Mouse (Mus musculus) MN1 (cell line): ENCODE measurements around the gene Hist1h3f.
"Not testable (repeated sequence)": the region's sequence is repeated elsewhere in the genome, so short reads cannot be mapped to it uniquely, and the experiment has no call there.

Source experiments
- DNase-seq: peaks from one replicate; pipeline ENCODE4 v3.0.0-alpha.2; 2016; ENCODE audit warnings: low spot score

Gene Hist1h3f

DNA sequence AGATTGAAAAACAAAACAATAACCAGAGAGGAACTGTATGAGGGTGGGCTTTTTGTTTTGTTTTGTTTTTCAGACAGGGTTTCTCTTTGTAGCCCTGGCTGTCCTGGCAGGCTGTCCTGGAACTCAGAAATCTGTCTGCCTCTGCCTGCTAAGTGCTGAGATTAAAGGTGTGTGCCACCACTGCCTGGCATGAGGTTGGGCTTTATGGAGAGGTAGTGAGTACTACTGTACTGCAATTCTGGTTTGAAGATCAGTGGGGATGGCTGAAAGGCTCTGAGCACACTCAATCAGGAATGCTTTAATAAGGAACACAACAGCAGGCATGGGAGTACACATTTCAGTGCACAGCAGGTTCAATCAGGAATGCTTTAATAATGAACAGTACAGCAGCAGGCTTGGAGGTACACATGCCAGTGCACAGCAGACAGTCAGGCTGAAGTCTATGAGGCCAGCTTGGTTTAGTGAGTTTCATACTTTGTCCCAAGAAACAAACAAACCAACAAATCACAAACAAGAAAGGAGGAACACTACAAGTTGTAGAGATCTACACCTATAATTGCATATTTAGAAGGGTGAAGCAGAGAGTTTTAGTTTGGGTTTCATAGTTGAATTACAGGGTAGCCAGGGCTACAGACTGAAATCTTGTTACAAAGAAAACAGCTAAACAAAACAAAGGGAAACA, 39.7 kb downstream of the Hist1h3f start:
- DNase-seq = peak; percentile 10

DNA sequence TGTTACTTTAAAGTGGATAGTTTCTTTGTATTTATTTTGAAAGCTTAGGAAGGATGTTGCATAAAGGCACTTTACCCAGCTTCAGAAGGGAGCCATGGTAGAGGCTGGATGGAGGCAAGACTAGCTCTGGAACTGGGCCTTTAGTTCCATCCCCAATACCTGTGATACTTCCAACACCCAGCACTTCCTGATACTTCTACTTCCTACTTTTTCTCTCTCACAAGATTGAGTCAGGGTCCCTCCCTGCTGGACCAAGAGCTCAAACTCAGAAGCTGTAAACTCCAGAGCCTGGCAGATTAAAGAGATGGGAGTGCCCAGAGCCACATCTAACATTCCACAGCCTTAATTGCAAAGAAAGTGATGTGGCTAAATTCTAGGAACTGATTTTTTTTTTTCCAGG, 40.5 kb downstream of the Hist1h3f start:
- peak; percentile 27 for DNase-seq

DNA sequence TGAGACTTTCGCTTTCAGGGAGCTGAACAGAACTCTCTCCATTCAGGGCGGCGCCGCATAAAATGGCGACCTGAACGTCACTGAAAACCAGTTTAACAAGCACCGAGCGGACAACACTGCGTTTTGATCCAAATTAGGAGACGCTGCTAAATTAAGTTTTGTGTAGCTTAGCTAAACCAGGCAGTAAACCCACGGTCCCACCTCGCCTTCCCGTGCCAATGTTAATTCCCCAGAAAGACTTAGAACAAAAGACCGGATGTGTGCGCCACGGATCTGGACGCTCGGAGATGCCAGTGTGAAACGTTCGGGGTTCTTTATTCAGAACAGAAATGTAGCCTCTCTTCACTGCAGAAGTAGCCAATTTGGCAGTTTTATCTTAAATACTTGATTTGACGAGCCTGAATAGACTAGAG, 41.2 kb downstream of the Hist1h3f start:
- DNase-seq = peak; percentile 75

DNA sequence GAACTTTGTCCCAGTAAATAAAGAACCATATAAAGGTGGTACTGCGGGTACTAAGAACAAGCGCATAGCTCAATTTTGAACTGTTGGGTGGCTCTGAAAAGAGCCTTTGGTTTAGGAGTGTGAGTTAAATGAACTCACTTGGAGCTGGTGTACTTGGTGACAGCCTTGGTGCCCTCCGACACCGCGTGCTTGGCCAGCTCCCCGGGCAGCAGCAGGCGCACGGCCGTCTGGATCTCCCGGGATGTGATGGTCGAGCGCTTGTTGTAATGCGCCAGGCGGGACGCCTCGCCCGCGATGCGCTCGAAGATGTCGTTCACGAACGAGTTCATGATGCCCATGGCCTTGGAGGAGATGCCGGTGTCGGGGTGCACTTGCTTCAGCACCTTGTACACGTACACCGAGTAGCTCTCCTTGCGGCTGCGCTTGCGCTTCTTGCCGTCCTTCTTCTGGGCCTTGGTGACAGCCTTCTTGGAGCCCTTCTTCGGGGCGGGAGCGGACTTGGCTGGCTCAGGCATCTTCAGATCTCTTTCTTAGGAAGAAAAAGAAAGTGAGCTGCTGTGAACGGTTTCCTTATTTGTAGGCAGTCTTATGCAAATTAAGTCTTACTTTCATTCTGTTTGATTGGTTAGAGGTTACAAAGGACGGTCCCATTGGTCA, 41.7 kb downstream of the Hist1h3f start:
- DNase-seq = peak; percentile 92

DNA sequence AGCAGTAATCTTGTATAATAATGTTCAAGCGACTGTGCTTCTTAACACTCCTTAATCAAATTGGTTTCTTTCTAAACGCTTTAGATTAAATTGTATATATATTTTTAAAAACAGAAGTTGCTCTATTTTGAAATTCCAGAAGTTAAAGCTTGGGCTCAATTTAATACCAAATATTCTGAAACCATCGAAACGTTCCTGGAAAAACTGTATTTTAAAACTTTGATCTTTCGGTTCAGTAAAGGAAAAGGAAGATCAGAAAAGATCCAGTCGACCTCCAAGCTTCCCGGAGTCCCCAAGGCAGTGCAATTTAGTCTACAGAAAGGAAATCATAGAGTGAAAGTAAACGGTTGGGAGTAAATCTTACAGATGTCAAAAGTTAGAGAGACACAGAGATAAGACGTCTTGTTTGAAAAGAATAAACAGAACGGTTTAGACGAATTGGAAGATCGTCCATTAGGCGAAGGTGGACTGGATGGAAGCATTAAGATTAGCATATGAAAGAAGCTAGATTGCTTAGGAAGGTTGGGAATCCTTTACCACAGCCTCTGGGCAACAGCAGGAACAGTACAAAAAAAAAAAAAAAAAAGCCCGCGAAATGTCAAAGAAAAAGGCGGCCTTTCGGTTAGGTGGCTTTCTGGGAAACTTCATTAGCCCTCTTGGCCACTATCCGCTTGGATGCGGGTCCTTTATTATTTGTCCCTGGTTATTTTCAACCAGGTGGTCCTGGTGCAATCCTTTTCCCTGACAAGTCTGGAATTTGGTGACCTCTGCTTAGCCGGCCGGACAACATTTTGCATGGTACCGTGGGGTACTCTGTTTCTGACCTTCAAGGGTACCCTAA, 42.5 kb downstream of the Hist1h3f start:
- DNase-seq = peak; percentile 45

DNA sequence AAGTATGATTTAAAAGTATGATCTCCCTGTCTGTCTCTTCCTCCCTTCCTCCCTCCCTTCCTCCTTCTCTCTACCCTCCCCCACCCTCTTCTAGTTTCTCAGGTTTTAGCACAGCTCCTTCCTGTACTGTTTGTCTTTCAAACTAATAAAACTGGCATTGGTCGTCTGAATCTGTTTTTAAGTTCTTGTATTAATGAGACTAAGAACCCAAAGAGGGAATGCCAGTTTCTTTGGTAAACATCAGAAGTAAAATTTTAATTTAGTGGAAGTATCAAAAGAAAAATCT, 43.0 kb downstream of the Hist1h3f start:
- DNase-seq = no peak

DNA sequence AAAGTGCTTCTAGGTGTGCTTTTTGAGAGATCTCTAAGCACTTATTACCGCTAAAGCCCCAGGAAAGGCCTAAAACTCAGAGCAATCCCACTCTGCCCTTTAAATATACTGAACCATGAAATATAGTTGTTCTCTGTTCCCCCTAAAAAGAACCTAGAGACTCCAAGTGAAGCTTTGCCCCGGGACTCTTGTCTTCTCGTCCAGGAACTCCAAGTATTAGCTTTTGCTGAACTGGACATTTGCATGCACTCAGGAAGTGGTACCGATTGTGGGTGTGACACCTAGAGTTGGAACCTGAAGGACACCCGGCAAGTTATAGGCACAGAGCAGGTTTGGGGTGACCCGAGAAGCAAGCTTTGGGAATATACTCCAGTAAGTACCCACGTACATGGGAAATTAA, 47.4 kb downstream of the Hist1h3f start:
- no peak for DNase-seq

DNA sequence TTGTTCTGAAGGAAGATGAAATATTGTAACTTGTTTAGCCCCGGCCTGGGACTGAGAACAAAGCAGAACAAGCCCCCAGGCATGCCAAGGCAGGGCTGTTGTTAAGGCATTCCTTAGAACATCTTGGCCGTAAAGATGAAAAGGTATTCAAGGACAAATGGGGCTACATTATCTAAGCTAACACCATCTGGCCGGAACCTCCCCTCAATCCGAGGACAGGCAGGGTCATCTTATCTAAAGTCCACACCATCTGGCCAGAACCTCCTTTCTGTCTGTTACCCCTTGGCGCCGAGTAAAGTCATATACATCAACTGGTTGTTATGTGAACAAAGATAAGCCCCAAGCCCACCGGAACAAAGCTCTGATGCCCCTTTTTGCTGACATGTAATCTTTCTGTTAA, 48.0 kb downstream of the Hist1h3f start:
- not testable (repeated sequence) for DNase-seq

DNA sequence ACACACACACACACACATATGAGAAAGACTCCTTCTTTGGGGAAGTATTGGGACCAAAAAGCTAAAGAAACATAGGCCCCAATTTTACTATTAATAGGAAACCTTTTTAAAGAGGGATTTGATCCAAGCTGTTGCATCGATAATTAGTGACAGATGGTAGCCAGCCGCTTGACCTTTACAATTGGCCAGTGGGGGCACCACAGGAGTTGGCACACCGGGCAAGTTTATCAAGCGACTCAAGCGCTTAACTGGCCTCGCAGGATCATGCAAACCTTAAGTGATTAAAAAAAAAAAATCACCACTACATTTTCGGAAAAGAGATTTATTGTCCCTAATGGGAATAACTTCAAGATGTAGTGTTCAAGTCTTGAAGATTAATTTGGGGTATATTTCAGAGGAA, 48.8 kb downstream of the Hist1h3f start:
- DNase-seq = no peak

DNA sequence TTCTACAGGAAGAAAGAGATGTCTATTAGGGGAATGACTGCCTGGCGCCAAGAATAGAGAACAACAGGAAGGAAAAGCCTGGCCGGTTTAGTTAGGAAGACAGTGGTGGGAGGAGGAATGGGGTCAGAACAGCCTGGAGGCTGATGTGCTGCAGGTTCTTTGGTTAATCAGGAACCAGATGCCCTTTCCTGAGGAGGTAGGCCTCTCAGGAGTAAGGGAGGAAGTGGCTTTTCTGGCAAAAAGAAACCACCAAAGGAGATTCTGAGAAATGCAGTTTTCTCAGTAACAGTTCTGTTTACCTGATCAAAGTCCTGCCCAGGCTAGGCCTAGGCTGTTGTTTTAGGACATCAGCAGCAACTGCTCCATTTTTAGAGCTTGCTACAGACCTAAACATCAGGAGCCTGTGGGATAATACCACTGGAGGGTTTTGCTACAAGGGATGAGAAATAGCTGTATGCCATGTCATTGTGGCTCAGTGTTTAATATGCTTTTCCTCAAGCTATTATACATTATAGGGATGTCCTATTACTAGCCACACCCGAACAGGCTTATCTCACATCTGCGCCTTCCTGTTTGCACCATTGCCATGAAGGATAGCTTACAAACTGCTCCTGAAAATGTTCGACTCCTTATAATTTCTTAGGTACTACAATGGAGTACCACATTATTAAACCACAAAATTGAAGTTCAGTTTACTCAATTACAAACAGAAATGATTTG, 49.4 kb downstream of the Hist1h3f start:
- no peak for DNase-seq
